Mouse (Mus musculus) kidney, postnatal 0 days (tissue): ENCODE measurements around the gene Vegfb. TPM values are rescaled to one million over a fixed set of nuclear protein-coding genes. Genes with fewer than 3 reads are reported as not detected.
"Not testable (repeated sequence)": the region's sequence is repeated elsewhere in the genome, so short reads cannot be mapped to it uniquely, and the experiment has no call there.

Source experiments
- ATAC-seq: fragments of 200-750 bp; cut with Nextera tagmentation; replicated peaks from 2 replicates; pipeline ENCODE4 v1.8.0; 2017; ENCODE audit warnings: low read depth, moderate number of reproducible peaks, moderate TSS enrichment, moderate library complexity; ENCODE audit not compliant: low FRiP score
- DNase-seq: peaks from one replicate; pipeline ENCODE4 v3.0.0-alpha.2; 2016; ENCODE audit warnings: low spot score
- H3K27ac ChIP-seq: fragments of 300-500 bp; sonication (generic); 2 replicates; pipeline ENCODE4 v1.5.1; 2014; ENCODE audit warnings: mild to moderate bottlenecking
- H3K27me3 ChIP-seq: fragments of 300-500 bp; sonication (generic); 2 replicates; pipeline ENCODE4 v1.6.1; 2014; ENCODE audit warnings: low read length, mixed read lengths; ENCODE audit not compliant: insufficient read depth
- H3K36me3 ChIP-seq: fragments of 300-500 bp; sonication (generic); 2 replicates; pipeline ENCODE4 v1.6.1; 2014; ENCODE audit warnings: low read length, mixed read lengths; ENCODE audit not compliant: insufficient read depth
- H3K4me1 ChIP-seq: fragments of 300-500 bp; sonication (generic); replicated peaks from 2 replicates; pipeline ENCODE4 v1.6.1; 2014; ENCODE audit warnings: antibody characterized with exemption, low read length, mixed read lengths; ENCODE audit not compliant: insufficient read depth
- H3K4me2 ChIP-seq: fragments of 300-500 bp; sonication (generic); 2 replicates; pipeline ENCODE4 v1.6.1; 2014; ENCODE audit warnings: mild to moderate bottlenecking, low read length, moderate library complexity, mixed read lengths
- H3K4me3 ChIP-seq: fragments of 300-500 bp; sonication (generic); replicated peaks from 2 replicates; pipeline ENCODE4 v1.5.1; 2014; ENCODE audit warnings: low read depth, low read length
- H3K9ac ChIP-seq: fragments of 300-500 bp; sonication (generic); 2 replicates; pipeline ENCODE4 v1.6.1; 2014; ENCODE audit warnings: low read depth, low read length
- H3K9me3 ChIP-seq: fragments of 300-500 bp; sonication (generic); replicated peaks from 2 replicates; pipeline ENCODE4 v1.6.1; 2016; ENCODE audit warnings: low read length, inconsistent platforms, mixed read lengths
- CTCF ChIP-seq: IDR thresholded peaks from 2 replicates; pipeline ENCODE4 v1.5.1; 2016; ENCODE audit warnings: antibody characterized with exemption, low read depth, mild to moderate bottlenecking, moderate library complexity
- WGBS: fragments of 180-500 bp; shearing (Covaris S2); extraction: QIAGEN DNeasy Blood & Tissue Kit; methylation state at CpG from one replicate; pipeline ENCODE4 v1.1.7; 2014; 5-methylcytosine and 5-hydroxymethylcytosine counted together
- polyA plus RNA-seq: library from polyadenylated mRNA; unstranded; fragments of >200 nt; fragmentation: Nextera tagmentation; extraction: Ambion mirVana; gene quantifications from 2 replicates; pipeline ENCODE4 v1.2.1, GENCODE M21; 2015

Gene Vegfb
- polyA plus RNA-seq, 1 experiment from 2014 or later = 56.6 TPM

GRCm38 (mm10) chr19:6992011-6992858, 4.8 kb upstream of the Vegfb start, which contains the start of gene Dnajc4:
Gene Dnajc4, minus strand, starts transcription at chr19:6992572.
- Histone ChIP-seq H3K27ac (peak within 1 kb of the TSS; percentile 73), H3K36me3 (no peaks in the 10 kb centered on the region), H3K4me1 (peaks cover 30% of the 10 kb centered on the region), H3K4me3 (peak within 1 kb of the TSS; percentile 53), H3K4me2 (peak within 1 kb of the TSS; percentile 97), H3K9me3 (no peaks in the 10 kb centered on the region), H3K9ac (peak within 1 kb of the TSS; percentile 68), H3K27me3 (no peaks in the 10 kb centered on the region)
- WGBS = 1% methylated on average over 37 of the region's 37 CpGs
- TF ChIP-seq CTCF = peak; percentile 38
- ATAC-seq (peak; percentile 93), DNase-seq (peak; percentile 99)

- H3K9ac ChIP-seq, DNase-seq, H3K4me3 ChIP-seq, H3K27ac ChIP-seq, ATAC-seq, H3K27me3 ChIP-seq, H3K36me3 ChIP-seq, H3K9me3 ChIP-seq, H3K4me2 ChIP-seq: not testable (repeated sequence)
- H3K4me1 ChIP-seq = peaks cover 29% of the 10 kb centered on the region
- 94% methylated on average over 6 of the region's 6 CpGs for WGBS
These were observed 3.7 kb upstream of the Vegfb start for GRCm38 (mm10) chr19:6991166-6991565.

- Histone ChIP-seq H3K36me3 (no peaks in the 10 kb centered on the region), H3K4me1 (peaks cover 33% of the 10 kb centered on the region), H3K27ac (no peak overlapping the region), H3K9me3 (no peaks in the 10 kb centered on the region), H3K9ac (no peak overlapping the region), H3K27me3 (no peaks in the 10 kb centered on the region), H3K4me2 (no peak overlapping the region), H3K4me3 (no peak overlapping the region)
- ATAC-seq = no peak
- TF ChIP-seq CTCF = no peak
- DNase-seq = no peak
- WGBS = 89% methylated on average over 6 of the region's 6 CpGs
These were observed 3.3 kb upstream of the Vegfb start for GRCm38 (mm10) chr19:6990712-6991111.

GRCm38 (mm10) chr19:6989251-6989650, 1.8 kb upstream of the Vegfb start:
- no peak overlapping the region for H3K4me3 ChIP-seq
- ATAC-seq (no peak), DNase-seq (no peak)
- no peak overlapping the region for H3K9ac ChIP-seq
- no peaks in the 10 kb centered on the region for H3K9me3 ChIP-seq
- peaks cover 24% of the 10 kb centered on the region for H3K4me1 ChIP-seq
- no peak for TF ChIP-seq CTCF
- H3K27me3 ChIP-seq = no peaks in the 10 kb centered on the region
- H3K36me3 ChIP-seq = peaks cover 4% of the 10 kb centered on the region; the same call in 1 of the 2 replicates
- no peak overlapping the region for H3K27ac ChIP-seq
- H3K4me2 ChIP-seq = no peak overlapping the region
- whole genome bisulfite sequencing = 89% methylated on average over 8 of the region's 8 CpGs

GRCm38 (mm10) chr19:6987904-6988285, 444 bp upstream of the Vegfb start:
- no peak for ATAC-seq
- TF ChIP-seq CTCF = no peak
- 2% methylated on average over 8 of the region's 8 CpGs for WGBS

GRCm38 (mm10) chr19:6985951-6986708, 1.3 kb downstream of the Vegfb start:
- TF ChIP-seq CTCF = no peak
- Histone ChIP-seq H3K4me3 (peak overlapping the region; percentile 82; the same call in 1 of the 2 replicates), H3K9me3 (no peaks in the 10 kb centered on the region), H3K27me3 (no peaks in the 10 kb centered on the region), H3K27ac (no peak overlapping the region), H3K9ac (peak overlapping the region; percentile 86; the same call in 1 of the 2 replicates), H3K4me2 (peak overlapping the region; percentile 87), H3K36me3 (peaks cover 18% of the 10 kb centered on the region; the same call in 1 of the 2 replicates), H3K4me1 (peaks cover 12% of the 10 kb centered on the region)
- 81% methylated on average over 10 of the region's 10 CpGs for WGBS
- no peak for ATAC-seq
- DNase-seq = no peak

More at GRCm38 (mm10) chr19:6987904-6988285, 444 bp upstream of the Vegfb start:
- Histone ChIP-seq H3K4me1 (peaks cover 20% of the 10 kb centered on the region), H3K27me3 (no peaks in the 10 kb centered on the region), H3K9ac (peak overlapping the region; percentile 86), H3K36me3 (peaks cover 10% of the 10 kb centered on the region; the same call in 1 of the 2 replicates), H3K4me3 (peak overlapping the region; percentile 82), H3K27ac (peak overlapping the region; percentile 85), H3K4me2 (peak overlapping the region; percentile 87), H3K9me3 (no peaks in the 10 kb centered on the region)
- DNase-seq = no peak
